Comparison of ENCODE assay signal across 8 mouse cellular contexts in the genomic region with DNA sequence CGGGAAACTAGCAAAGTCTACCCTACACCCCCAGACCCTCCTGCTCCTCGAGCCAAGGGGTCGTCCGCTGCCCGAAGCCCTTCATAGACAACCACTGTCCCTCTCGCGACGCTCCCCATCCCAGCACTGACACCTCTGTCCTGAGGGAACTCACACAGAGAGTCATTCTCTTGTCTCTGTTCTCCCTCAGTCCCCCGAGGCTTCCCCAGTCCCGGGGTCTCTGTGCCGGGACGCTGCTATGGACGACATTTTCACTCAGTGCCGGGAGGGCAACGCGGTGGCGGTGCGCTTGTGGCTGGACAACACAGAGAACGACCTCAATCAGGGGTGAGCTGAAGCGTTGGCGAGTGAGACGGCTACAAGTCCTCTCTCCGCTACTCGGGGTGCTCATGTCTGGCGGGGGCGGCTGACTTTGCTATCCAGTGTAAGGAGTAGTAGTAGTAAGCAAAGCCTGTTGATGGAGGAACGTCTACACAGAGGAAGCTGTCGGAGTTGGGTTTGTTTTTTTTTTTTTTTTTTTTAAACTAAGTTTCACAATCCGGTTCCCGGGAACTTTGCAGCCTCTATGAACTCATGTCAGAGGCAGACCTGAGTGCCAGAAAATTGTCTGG. TPM values are rescaled to one million over a fixed set of nuclear protein-coding genes. Genes with fewer than 3 reads are reported as not detected.
DNase-seq lines count a peak whose midpoint lies in the region; ATAC-seq and TF ChIP-seq lines count a peak whose summit lies in the region.

Rrp8 (minus strand) TSS at position 475 of the 611 bp plus-strand sequence.

- ATAC-seq in embryonic facial prominence, embryonic 15.5 days (ENCODE audit: insufficient number of reproducible peaks, low FRiP score, low TSS enrichment, low read depth): no peak
- peak; percentile 3; the same call in 1 of the 2 replicates for ATAC-seq in heart, embryonic 16.5 days (replicated peaks; ENCODE audit: extremely low read depth, insufficient read depth, low FRiP score)
- ATAC-seq in lung, embryonic 14.5 days (ENCODE audit: insufficient read depth): no peak; the same call in none of the 2 replicates
- 0 out of 2 replicates have a peak, but pooled peaks have one; percentile 11 for ATAC-seq in neutrophil, adult 5-6 weeks (ENCODE audit: extremely low read depth, insufficient number of reproducible peaks, low FRiP score, poor library complexity, severe bottlenecking)

- TF ChIP-seq CTCF in lung, embryonic 14.5 days (IDR thresholded peaks at IDR 0.05; ENCODE audit: low read depth): no peak

- H3K4me2 ChIP-seq in embryonic facial prominence, embryonic 15.5 days (replicated peaks): peak within 1 kb of the TSS; percentile 59
- peak within 1 kb of the TSS; percentile 86 for H3K4me2 ChIP-seq in heart, embryonic 16.5 days (ENCODE audit: low read depth, low read length)
- H3K4me2 ChIP-seq in lung, embryonic 14.5 days: peak within 1 kb of the TSS; percentile 87

- H3K4me1 ChIP-seq in embryonic facial prominence, embryonic 15.5 days: peaks cover 37% of the 10 kb centered on the region
- peaks cover 23% of the 10 kb centered on the region for H3K4me1 ChIP-seq in heart, embryonic 16.5 days (ENCODE audit: control insufficient read depth, insufficient read depth, low read length)
- no peaks in the 10 kb centered on the region for H3K4me1 ChIP-seq in lung, embryonic 14.5 days (ENCODE audit: insufficient read depth)

- no peaks in the 10 kb centered on the region for H3K27me3 ChIP-seq in embryonic facial prominence, embryonic 15.5 days
- H3K27me3 ChIP-seq in heart, embryonic 16.5 days (ENCODE audit: control insufficient read depth, insufficient read depth, low read length): no peaks in the 10 kb centered on the region
- H3K27me3 ChIP-seq in lung, embryonic 14.5 days (ENCODE audit: insufficient read depth, low read length): no peaks in the 10 kb centered on the region

- H3K27ac ChIP-seq in embryonic facial prominence, embryonic 15.5 days (replicated peaks): peak within 1 kb of the TSS; percentile 89
- H3K27ac ChIP-seq in heart, embryonic 16.5 days (ENCODE audit: low read length): peak within 1 kb of the TSS; percentile 98
- peak within 1 kb of the TSS; percentile 95 for H3K27ac ChIP-seq in lung, embryonic 14.5 days (ENCODE audit: low read depth)

- H3K9ac ChIP-seq in embryonic facial prominence, embryonic 15.5 days: peak within 1 kb of the TSS; percentile 86
- peak within 1 kb of the TSS; percentile 98 for H3K9ac ChIP-seq in heart, embryonic 16.5 days (ENCODE audit: low read length)
- peak within 1 kb of the TSS; percentile 90 for H3K9ac ChIP-seq in lung, embryonic 14.5 days

- WGBS in embryonic facial prominence, embryonic 15.5 days: under 1% methylated on average over 30 of the region's 30 CpGs
- WGBS in heart, embryonic 16.5 days: under 1% methylated on average over 30 of the region's 30 CpGs
- under 1% methylated on average over 30 of the region's 30 CpGs for WGBS in lung, embryonic 14.5 days

- peak within 1 kb of the TSS; percentile 74 for H3K4me3 ChIP-seq in embryonic facial prominence, embryonic 15.5 days (replicated peaks)
- H3K4me3 ChIP-seq in heart, embryonic 16.5 days (ENCODE audit: low read length): peak within 1 kb of the TSS; percentile 94
- peak within 1 kb of the TSS; percentile 93 for H3K4me3 ChIP-seq in lung, embryonic 14.5 days (ENCODE audit: low read depth, low read length)

- H3K9me3 ChIP-seq in embryonic facial prominence, embryonic 15.5 days (replicated peaks): no peaks in the 10 kb centered on the region
- no peaks in the 10 kb centered on the region for H3K9me3 ChIP-seq in heart, embryonic 16.5 days (replicated peaks; ENCODE audit: control insufficient read depth, low read length)
- H3K9me3 ChIP-seq in lung, embryonic 14.5 days (ENCODE audit: low read depth, low read length): no peaks in the 10 kb centered on the region

- peak; percentile 18 to 28 for DNase-seq in CD8-positive naive resting alpha-beta T cell, adult 2 months (ENCODE audit: low read depth in 2 of 2, low spot score in 2 of 2)
- DNase-seq in R1 (ENCODE audit: low read depth, low spot score): peak; percentile 33
- peak; percentile 54 for DNase-seq in kidney, postnatal 14 days
- peak; percentile 44 for DNase-seq in lung, embryonic 14.5 days
- no peak for DNase-seq in retina, embryonic 14.5 days (ENCODE audit: low spot score)

- H3K36me3 ChIP-seq in embryonic facial prominence, embryonic 15.5 days: peaks cover 55% of the 10 kb centered on the region
- H3K36me3 ChIP-seq in heart, embryonic 16.5 days (ENCODE audit: control insufficient read depth, insufficient read depth): peaks cover 39% of the 10 kb centered on the region
- H3K36me3 ChIP-seq in lung, embryonic 14.5 days (ENCODE audit: insufficient read depth): peaks cover 53% of the 10 kb centered on the region

RNA-seq across cellular contexts. Expression of gene Rrp8, which starts in this region (rescaled TPM):
- polyA plus RNA-seq in embryonic facial prominence, embryonic 15.5 days (2015; fragmentation: Nextera tagmentation; extraction: Ambion mirVana): 35.4 and 40.9 TPM in 2 replicates
- 21.7 and 22.2 TPM in 2 replicates for polyA plus RNA-seq in heart, embryonic 16.5 days (2015; fragmentation: Nextera tagmentation; extraction: Ambion mirVana)
- polyA plus RNA-seq in lung, embryonic 14.5 days (2014; fragmentation: Nextera tagmentation; extraction: Ambion mirVana): 45.2 and 48.9 TPM in 2 replicates
- 21.3 and 30.6 TPM in 2 replicates for total RNA-seq in neutrophil, adult 5-6 weeks (2017)

Comparison
In these comparisons a context has a peak if more than half of its experiments do, and no peak if none do; other contexts are left out.
1. ATAC-seq: peak in heart, embryonic 16.5 days (single experiment) and neutrophil, adult 5-6 weeks (single experiment); none in embryonic facial prominence, embryonic 15.5 days (single experiment) and lung, embryonic 14.5 days (single experiment).
2. Peak in every context shown above with its lines, with median percentiles within 50 percentile points of each other: H3K27ac ChIP-seq, H3K4me2 ChIP-seq, H3K4me3 ChIP-seq and H3K9ac ChIP-seq.